Mouse (Mus musculus): ENCODE data around the gene Inka1.

The Inka1 gene

GRCm38 (mm10) chr9:107983421-107983890 lies 2.2 kb downstream of the Inka1 start:
- 58% methylated on average over 4 of the region's 4 CpGs for WGBS

- WGBS: 29% methylated on average over 14 of the region's 14 CpGs
Observed at GRCm38 (mm10) chr9:107982681-107983346, 2.9 kb downstream of the Inka1 start, which contains the start of gene Gm20661. Gm20661 (plus strand) TSS chr9:107983058.

DNA sequence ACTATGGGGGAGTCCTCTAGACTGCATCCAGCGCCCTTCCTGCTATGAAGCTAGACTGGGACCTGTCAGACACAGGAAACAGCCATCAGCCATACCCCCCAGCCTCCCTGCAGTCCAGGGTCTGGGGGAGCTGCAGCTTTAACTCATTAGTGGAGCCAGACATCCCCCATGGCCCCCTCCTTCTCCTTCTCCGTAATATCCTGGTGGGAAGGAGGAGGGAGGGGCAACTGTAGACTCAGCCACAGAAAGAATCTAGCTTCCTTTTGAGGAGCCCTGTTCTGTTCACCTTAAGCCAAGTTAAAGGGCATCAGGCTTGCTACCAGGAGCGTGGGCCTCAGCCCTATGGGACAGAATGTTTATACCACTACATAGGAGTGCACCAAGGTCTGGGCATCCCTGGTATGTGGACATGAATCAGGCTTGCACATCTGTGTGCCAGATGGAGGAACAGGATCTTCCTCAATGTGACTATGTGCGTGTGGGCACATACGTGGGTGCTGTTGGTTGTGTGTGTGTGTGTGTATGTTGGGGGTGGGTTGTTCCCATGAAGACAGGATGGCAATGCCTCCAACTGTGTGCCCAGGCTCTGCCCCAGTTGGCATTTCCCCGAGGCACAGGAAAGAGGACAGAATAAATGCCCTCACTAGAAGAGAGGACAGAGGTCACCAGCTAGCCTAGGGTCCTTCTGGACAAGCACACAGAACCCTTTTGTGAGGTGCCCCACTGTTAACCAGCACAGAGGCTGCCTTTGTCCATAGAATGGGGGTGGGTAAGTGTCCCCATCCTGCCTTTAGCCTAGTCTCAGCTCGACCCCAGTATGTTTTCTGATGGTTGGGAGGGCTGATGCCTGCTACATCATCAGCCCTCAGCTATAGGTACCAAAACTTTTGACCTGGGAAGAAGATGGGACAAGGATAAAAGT lies 3.7 kb downstream of the Inka1 start:
- 33% methylated on average over 7 of the region's 7 CpGs for WGBS

DNA sequence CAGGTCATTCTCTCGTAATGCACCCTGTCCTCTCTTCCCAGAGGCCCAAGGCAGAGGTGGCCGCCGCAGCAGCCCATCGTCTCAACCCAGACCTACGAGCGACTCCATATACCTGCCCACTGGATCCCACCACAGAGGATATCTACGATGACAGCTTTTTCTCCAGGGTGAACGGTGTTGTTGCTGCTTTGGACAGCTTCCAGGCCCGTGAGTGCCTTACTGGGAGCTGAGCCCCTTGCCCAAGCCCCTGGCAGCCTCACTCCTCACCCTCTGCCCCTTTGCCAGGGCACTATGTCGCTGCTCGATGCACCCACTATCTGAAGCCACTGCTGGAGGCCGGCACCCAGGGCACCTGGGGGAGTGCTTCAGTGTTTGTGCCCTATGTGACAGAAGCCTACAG lies 6.9 kb downstream of the Inka1 start:
- 92% methylated on average over 12 of the region's 12 CpGs for WGBS

GRCm38 (mm10) chr9:107975399-107976386 lies 10.0 kb downstream of the Inka1 start, which contains the start of gene Uba7:
Uba7 (plus strand) TSS chr9:107975505.
- WGBS: 78% methylated on average over 12 of the region's 12 CpGs

- 78% methylated on average over 10 of the region's 10 CpGs for WGBS
Observed at GRCm38 (mm10) chr9:107974491-107975171, 11.0 kb downstream of the Inka1 start.

DNA sequence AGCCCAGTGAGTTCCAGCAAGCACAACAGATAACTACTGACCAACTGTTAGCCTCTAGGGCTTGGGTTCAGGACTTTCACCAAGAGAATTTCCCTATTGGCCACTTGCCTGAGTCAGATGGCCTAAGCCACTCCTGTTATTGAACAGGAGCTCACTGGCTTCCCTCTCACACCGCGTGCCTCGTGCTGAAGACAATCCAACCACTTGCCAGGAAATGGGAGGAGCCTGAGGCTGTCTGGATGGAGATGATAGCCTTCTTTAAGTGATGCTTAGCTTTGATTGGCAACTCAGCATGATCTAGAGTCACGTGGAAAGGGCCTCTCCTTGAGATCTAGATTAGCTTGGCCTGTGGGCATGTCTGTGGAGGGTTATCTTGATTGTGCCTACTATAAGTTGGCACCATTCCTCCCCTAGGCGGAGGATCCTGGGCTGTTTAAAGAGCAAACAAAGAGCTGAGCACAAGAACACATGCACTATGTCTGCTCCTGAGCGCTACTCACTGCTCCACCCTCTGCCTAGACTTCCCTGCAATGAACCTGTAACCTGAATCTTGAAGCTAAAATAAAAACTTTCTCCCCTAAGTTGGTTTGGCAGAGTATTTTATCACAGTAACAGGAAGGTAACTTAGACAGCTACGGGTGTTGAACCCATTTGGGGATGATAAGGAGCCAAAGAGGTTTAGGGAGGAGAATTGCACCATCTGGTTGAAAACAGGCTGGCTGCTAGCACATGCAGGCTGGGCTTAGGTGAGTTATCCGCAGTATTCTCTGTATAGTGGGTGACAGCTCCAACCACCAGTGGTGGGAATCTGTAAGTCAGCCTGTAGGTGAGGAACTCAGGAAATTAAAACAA lies 13.8 kb downstream of the Inka1 start:
- WGBS: 73% methylated on average over 8 of the region's 8 CpGs

DNA sequence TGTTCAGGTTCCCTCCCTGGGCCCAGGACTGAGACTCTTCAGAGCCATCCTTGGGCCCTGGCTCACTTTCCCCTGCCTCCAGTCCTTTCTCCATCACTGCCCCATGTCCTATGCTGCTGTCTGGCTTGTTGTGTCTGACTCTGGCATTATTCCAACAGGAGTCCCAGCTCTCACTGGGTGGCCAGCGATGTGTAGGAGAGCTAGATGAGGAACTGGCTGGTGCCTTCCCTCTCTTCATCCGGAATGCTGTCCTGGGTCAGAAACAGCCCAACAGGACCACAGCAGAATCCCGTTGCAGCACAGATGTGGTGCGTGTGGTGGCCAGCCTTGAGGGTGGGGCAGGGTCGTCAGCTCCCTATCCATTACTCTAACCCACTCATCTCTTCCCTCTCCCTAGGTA lies 15.4 kb downstream of the Inka1 start:
- 87% methylated on average over 5 of the region's 5 CpGs for WGBS

DNA sequence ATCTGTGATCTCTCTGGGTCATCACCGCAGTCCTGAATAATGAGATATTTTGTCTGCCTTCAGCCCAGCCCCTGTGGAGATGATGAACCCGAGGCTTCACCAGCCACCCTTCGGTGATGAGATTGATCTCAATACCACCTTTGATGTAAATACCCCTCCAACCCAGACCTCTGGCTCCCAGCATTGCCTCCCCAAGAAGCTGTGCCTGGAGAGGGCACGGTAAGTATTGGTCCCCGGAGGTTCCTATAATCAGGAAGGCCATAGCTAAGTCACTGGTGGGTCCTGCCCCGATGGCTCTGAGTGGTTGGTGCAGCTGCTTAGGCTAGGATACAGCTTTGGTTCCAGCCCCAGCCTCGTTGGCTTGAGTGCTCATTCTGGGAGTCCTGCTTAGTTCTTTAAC lies 17.1 kb downstream of the Inka1 start:
- WGBS: 91% methylated on average over 7 of the region's 7 CpGs

- 63% methylated on average over 6 of the region's 6 CpGs for WGBS
Observed at GRCm38 (mm10) chr9:107967437-107967836, 18.2 kb downstream of the Inka1 start.

DNA sequence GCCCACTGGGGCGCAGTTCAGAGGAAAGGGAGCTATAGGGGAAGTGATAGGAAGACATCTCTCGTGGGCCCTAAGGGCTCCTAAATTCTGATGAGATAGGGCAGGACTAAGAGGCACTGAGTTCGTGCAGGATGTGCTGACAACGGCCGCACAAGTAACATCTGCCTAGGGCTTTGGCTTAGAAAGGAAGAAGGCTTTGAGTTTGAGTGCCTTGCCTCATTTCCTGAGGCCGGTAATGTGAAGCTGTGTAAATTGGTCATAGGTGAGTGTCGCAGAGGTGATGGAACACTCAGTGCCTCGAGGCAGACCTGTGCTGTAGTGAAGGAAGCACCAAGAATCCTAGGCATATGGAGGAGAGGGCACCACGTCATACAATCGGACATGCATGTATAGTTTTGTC lies 19.0 kb downstream of the Inka1 start:
- WGBS: 89% methylated on average over 10 of the region's 10 CpGs

DNA sequence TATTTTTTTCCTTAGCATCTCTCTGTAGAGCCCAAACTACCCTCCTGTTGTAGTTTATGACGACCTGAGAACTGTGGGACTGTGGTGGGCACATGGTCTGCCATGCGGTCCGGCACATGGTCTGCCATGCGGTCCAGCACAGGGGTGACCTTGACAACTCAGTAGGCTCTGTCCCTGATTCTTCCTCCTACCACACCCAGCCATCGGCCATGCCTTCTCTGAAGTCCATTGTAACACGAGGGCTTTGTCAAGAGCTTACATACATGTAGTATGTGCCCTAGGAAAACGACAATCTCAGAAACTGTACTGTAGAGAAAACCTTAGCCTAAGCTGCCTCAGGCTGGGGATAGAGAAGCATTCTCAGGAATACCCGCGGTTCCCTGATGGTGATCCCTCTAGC lies 21.0 kb downstream of the Inka1 start:
- WGBS: 88% methylated on average over 9 of the region's 9 CpGs

GRCm38 (mm10) chr9:107963700-107964099 lies 22.0 kb downstream of the Inka1 start:
- 13% methylated on average over 5 of the region's 5 CpGs for whole genome bisulfite sequencing

DNA sequence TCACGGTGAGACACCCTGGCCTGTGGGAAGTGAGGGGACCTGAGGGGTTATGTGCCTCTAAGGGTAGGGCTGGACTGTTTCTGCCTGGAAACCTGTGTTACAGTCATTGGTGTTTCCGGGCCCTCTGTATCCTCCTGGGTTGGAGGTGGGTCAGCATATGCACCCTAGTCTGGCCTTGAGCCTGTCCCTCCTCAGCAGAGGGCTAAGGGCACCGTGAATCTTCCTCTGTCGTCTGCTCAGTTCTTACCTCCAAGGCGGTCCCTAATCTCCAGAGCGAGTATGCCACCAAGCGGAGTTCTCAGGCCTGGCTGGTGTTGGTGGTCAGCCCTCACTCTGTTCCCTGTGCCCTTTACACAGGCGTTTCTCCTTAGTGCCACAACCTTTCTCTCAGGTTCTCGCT lies 22.8 kb downstream of the Inka1 start:
- WGBS: 94% methylated on average over 9 of the region's 9 CpGs

- 17% methylated on average over 5 of the region's 5 CpGs for WGBS
Observed at GRCm38 (mm10) chr9:107961881-107962280, 23.8 kb downstream of the Inka1 start.

DNA sequence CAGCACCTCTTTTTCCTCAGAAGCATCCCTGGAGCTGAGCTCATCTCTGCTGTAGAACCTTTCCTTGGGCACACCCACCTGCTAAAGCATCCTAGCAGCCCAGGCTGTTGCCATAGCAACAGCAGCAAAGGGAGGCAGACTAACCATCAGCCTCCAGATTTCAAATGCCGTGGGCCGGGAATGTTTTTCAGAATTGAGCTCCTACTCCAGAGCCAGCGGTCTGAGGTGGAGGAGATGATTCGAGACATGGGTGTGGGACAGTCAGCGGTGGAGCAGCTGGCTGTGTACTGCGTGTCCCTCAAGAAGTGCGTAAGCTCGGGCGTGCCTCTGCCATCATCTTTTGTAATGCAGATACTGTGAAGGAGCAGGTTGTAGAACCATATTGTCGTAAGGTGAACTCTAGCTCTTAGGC lies 24.3 kb downstream of the Inka1 start:
- WGBS: 38% methylated on average over 10 of the region's 10 CpGs

DNA sequence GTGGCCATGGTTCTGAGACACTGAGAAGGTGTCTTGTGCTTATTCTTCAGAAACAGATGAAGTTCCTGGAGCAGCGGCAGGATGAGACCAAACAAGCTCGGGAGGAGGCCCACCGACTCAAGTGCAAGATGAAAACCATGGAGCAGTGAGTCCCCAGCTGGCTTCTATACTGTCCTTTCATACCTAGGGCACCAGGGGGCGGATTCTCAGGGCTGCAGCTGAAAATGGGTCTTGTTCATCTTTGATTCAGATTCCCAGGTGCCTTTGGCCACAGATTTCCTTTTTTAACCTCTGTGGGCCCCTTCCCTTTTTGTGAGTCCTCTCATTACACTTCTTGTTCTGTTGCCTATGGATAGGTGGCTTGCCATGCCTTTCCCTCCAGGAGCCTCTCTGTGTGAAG lies 24.8 kb downstream of the Inka1 start:
- 73% methylated on average over 4 of the region's 4 CpGs for WGBS

GRCm38 (mm10) chr9:107959896-107960295 lies 25.8 kb downstream of the Inka1 start:
- WGBS: 72% methylated on average over 6 of the region's 6 CpGs

- 58% methylated on average over 6 of the region's 6 CpGs for WGBS
Observed at GRCm38 (mm10) chr9:107957141-107957540, 28.5 kb downstream of the Inka1 start.
